Mouse (Mus musculus) retina, postnatal 1 day (tissue): ENCODE results near the gene Ccdc71.
A peak's percentile ranks its signal among the peaks of the same experiment; 100 is the strongest.

Experiments used
- DNase-seq: peaks from one replicate; pipeline ENCODE4 v3.0.0-alpha.2; 2012

The Ccdc71 gene

DNA sequence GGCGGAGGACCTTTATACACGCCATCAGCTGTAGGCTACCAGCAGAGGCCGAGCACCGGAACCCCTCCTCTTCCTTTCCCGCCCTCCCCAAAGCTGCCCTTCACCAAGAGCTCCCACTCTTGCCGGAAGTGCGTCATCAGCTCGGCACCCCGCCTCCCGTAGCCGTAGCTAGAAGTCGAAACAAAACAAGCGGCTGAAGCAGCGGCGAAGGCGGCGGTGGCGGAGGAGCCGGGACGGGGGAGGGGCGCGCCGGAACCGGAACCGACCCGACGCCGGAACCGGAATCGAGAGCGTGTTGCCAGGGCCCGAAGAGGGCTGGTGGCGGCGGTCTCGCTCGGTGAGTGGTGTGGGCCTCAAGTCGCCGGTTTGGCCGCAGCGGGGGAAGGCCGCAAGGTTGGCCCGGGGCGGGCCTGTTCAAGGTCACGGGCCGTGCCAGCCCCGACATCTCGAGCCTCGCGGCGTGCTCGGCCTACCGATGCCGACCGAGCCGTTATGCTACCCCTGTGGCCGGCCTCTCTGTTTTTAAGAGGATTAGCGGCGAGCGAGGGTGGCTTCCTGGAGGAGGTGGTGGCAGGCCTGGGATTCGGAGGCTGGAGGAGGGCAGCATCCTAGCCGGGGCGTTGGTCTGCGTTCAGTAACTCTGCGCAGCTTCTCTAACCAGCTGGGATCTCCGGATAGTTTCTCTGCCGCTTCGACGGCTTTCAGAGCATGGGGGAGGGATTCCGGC lies 30.4 kb downstream of the Ccdc71 start, which contains the start of gene Usp19:
Gene Usp19, plus strand, starts transcription at position 44 of the 727 bp plus-strand sequence.
- DNase-seq = peak; percentile 99

GRCm38 (mm10) chr9:108491286-108491580 lies 30.9 kb downstream of the Ccdc71 start:
- DNase-seq = no peak

- no peak for DNase-seq
Measured at GRCm38 (mm10) chr9:108492043-108492750, 31.9 kb downstream of the Ccdc71 start.

GRCm38 (mm10) chr9:108493246-108493645 lies 32.9 kb downstream of the Ccdc71 start:
- DNase-seq = no peak

DNA sequence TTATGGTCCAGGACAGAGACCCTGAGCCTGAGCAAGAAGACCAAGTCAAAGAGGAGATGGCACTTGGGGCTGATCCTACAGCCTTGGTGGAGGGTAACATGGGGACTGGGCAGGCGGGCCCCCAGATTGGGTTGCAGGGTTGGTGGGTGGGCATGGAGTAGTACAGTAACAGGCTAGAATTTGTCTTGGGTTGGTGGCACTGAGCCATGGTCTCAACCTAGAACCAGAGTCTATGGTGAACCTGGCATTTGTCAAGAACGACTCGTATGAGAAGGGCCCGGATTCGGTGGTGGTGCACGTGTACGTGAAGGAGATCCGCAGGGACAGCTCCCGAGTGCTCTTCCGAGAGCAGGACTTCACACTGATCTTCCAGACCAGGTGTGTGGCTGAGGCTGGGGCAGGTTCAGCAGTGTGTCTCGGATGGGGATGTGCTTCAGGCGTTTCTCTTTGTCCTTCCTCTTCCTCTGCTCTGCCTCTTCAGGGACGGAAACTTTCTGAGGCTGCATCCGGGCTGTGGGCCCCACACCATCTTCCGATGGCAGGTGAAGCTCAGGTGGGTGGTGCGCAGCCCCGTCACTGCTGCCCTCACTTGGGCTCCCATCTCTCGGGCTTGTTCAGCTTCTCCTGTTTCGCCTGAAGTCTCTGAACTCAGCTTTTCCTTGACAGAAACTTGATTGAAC lies 34.0 kb downstream of the Ccdc71 start:
- DNase-seq = no peak

- DNase-seq = no peak
Measured at GRCm38 (mm10) chr9:108494905-108495304, 34.6 kb downstream of the Ccdc71 start.

GRCm38 (mm10) chr9:108499231-108499630 lies 38.9 kb downstream of the Ccdc71 start:
- DNase-seq = no peak

GRCm38 (mm10) chr9:108499943-108500342 lies 39.6 kb downstream of the Ccdc71 start:
- DNase-seq = no peak

DNA sequence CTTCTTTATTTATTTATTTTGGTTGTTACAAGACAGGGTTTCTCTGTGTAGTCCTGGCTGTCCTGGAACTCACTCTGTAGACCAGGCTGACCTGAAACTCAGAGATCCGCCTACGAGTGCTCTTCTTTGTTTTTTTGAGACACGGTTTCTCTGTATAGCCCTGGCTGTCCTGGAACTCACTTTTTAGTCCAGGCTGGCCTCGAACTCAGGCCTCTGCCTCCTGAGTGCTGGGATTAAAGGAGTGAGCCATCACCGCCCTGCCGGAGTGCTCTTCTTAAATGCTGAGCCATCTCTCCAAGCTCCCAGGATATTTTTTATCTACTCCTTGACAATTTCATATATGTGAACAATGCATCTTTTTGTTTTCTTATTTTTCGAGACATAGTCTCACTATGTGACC lies 46.6 kb downstream of the Ccdc71 start:
- DNase-seq = no peak

DNA sequence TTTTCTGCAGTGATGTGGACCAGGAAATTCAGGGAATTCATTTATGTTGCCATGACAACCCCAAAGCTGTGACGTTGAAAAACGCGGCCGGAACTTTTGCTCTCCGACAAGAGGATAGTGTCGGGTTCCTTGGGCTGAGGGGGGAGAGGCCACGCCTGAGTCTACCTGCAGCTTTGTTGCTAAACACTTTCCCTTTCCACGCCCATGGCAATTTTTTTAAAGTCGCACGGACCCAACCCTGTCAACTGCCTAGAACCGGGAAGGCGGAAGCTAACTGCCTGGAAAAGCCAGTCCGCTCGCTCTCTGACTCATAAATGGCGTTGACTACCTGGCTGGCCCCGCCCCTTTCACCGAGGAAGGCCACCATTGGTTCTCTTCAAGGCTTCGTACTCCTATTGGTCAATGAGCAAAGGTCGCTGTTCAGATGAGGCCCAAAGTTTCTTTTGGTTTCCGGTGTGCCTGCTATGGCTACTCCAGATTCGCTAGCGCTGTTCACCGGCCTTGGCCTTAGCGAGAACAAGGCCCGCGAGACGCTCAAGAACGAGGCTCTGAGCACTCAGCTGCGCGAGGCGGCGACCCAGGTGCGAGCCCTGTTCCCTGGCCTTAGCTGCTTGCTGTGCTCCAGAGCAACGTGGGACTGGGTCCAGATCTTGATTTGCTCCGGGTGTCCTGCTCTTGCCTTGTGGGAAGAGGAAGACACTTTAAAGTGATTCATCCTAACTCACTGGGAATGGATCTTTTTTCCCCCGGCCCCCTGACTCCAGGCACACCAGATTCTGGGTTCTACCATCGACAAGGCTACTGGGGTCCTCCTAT lies 47.5 kb downstream of the Ccdc71 start, which contains the start of gene Qars:
Gene Qars, plus strand, starts transcription at position 88 of the 816 bp plus-strand sequence.
- peak; percentile 97 for DNase-seq

DNA sequence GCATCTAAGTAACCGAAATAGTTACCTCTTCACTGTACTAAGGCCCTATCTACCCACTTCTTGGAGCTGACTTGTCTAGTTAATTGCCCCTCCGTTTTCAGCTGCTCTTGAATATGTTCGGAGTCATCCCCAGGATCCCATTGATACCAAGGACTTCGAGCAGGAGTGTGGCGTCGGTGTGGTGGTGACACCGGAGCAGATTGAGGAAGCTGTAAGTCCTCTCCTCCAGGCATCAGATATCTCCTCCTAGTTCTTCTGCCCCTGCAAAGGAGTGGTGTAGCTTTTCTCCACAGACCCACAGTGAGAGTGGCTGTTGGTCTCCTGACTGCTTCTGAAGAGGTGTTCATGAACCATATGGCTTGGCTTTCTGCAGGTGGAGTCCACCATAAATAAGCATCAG lies 48.4 kb downstream of the Ccdc71 start:
- no peak for DNase-seq
